Mouse (Mus musculus) limb, embryonic 10.5 days (tissue): ENCODE data around the gene Rc3h1. TPM values are rescaled to one million over a fixed set of nuclear protein-coding genes. Genes with fewer than 3 reads are reported as not detected.
"Not testable (repeated sequence)": the region's sequence is repeated elsewhere in the genome, so short reads cannot be mapped to it uniquely, and the experiment has no call there.

ENCODE experiments used
- DNase-seq: peaks from one replicate; pipeline ENCODE4 v3.0.0-alpha.2; 2017; ENCODE audit warnings: low spot score
- H3K27ac ChIP-seq: fragments of 300-500 bp; sonication (generic); 2 replicates; pipeline ENCODE4 v1.5.1; 2016; ENCODE audit warnings: mild to moderate bottlenecking
- H3K27me3 ChIP-seq: fragments of 300-500 bp; sonication (generic); 2 replicates; pipeline ENCODE4 v1.6.1; 2016; ENCODE audit warnings: low read depth, mild to moderate bottlenecking; ENCODE audit not compliant: poor library complexity, severe bottlenecking
- H3K36me3 ChIP-seq: fragments of 300-500 bp; sonication (generic); 2 replicates; pipeline ENCODE4 v1.6.1; 2016; ENCODE audit warnings: mild to moderate bottlenecking, moderate library complexity
- H3K4me1 ChIP-seq: fragments of 300-500 bp; sonication (generic); 2 replicates; pipeline ENCODE4 v1.6.1; 2016
- H3K4me3 ChIP-seq: fragments of 300-500 bp; sonication (generic); 2 replicates; pipeline ENCODE4 v1.5.1; 2016; ENCODE audit warnings: mild to moderate bottlenecking, moderate library complexity
- H3K9me3 ChIP-seq: fragments of 300-500 bp; sonication (generic); replicated peaks from 2 replicates; pipeline ENCODE4 v1.6.1; 2016; ENCODE audit warnings: mild to moderate bottlenecking
- WGBS: fragments of 180-500 bp; shearing (Covaris S2); methylation state at CpG from one replicate; pipeline ENCODE4 v1.1.7; 2016; 5-methylcytosine and 5-hydroxymethylcytosine counted together
- polyA plus RNA-seq: library from polyadenylated mRNA; unstranded; fragments of >200 nt; fragmentation: Nextera tagmentation; extraction: Ambion mirVana; gene quantifications from 2 replicates; pipeline ENCODE4 v1.2.1, GENCODE M21; 2016

Rc3h1 gene
- polyA plus RNA-seq, 1 experiment from 2014 or later: 9.0 TPM

GRCm38 (mm10) chr1:160980021-160980420, 73.8 kb downstream of the Rc3h1 start:
- WGBS: 83% methylated on average over 5 of the region's 5 CpGs
- no peaks in the 10 kb centered on the region for H3K9me3 ChIP-seq
- H3K27me3 ChIP-seq: no peaks in the 10 kb centered on the region
- H3K4me1 ChIP-seq: peaks cover 11% of the 10 kb centered on the region
- H3K4me3 ChIP-seq: no peak overlapping the region
- peaks cover 9% of the 10 kb centered on the region for H3K36me3 ChIP-seq
- no peak for DNase-seq
- no peak overlapping the region for H3K27ac ChIP-seq

GRCm38 (mm10) chr1:160980537-160981234, 74.5 kb downstream of the Rc3h1 start:
- 84% methylated on average over 8 of the region's 8 CpGs for WGBS
- Histone ChIP-seq H3K36me3 (peaks cover 3% of the 10 kb centered on the region; the same call in 1 of the 2 replicates), H3K4me1 (peaks cover 11% of the 10 kb centered on the region), H3K4me3 (no peak overlapping the region), H3K9me3 (no peaks in the 10 kb centered on the region), H3K27ac (no peak overlapping the region), H3K27me3 (no peaks in the 10 kb centered on the region)
- DNase-seq: no peak

DNA sequence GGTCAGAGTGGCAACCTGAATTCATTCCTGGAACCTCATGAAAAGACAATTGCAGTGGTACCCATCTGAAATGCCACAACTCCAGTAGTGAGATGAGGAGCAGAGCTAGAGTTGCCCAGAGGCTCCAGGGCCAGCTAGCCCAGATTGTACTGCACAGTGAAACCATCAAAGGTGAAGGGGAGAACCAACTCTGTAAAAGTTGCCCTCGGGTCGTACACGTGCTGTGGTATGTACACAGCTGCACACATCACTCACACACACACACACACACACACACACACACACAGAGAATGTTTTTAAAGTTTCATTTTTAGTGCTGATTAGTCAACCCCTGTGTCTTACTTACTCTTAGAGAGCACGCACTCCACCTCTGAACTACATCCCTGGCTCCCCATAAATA, 75.1 kb downstream of the Rc3h1 start:
- Histone ChIP-seq H3K4me1 (peaks cover 11% of the 10 kb centered on the region), H3K36me3 (peaks cover 3% of the 10 kb centered on the region; the same call in 1 of the 2 replicates), H3K27ac (no peak overlapping the region), H3K9me3 (no peaks in the 10 kb centered on the region), H3K4me3 (no peak overlapping the region), H3K27me3 (no peaks in the 10 kb centered on the region)
- WGBS: 93% methylated on average over 4 of the region's 4 CpGs
- DNase-seq: no peak

- H3K27ac ChIP-seq: no peak overlapping the region
- no peaks in the 10 kb centered on the region for H3K36me3 ChIP-seq
- WGBS: 95% methylated on average over 3 of the region's 3 CpGs
- H3K27me3 ChIP-seq: no peaks in the 10 kb centered on the region
- H3K4me1 ChIP-seq: peaks cover 11% of the 10 kb centered on the region
- DNase-seq: no peak
- no peak overlapping the region for H3K4me3 ChIP-seq
- H3K9me3 ChIP-seq: no peaks in the 10 kb centered on the region
Measured at GRCm38 (mm10) chr1:160982887-160983286, 76.7 kb downstream of the Rc3h1 start.

- WGBS: 75% methylated on average over 1 of the region's 1 CpGs
- DNase-seq, H3K27ac ChIP-seq, H3K27me3 ChIP-seq, H3K9me3 ChIP-seq, H3K4me3 ChIP-seq, H3K36me3 ChIP-seq: not testable (repeated sequence)
- H3K4me1 ChIP-seq: peaks cover 11% of the 10 kb centered on the region
Measured at GRCm38 (mm10) chr1:160984731-160985130, 78.5 kb downstream of the Rc3h1 start.

DNA sequence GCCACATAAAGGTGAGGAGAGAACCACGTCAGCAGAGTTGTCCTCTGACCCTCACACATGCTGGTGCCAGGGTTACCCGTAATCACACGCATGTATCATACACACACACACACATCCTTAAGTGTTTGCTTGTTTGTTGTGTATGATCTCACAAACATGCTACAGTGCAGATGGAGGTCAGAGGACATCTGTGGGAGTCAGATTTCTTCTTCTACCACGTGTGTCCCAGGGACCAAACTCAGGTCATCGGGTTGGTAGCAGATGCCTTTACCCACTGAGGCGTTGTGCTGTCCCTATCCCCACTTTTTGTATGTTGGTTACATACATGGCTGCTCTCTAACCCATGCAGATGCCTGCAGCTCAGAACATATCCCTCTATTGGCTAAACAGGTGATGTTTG, 79.3 kb downstream of the Rc3h1 start:
- WGBS: 85% methylated on average over 6 of the region's 6 CpGs
- H3K27ac ChIP-seq: no peak overlapping the region
- no peaks in the 10 kb centered on the region for H3K27me3 ChIP-seq
- no peak for DNase-seq
- H3K36me3 ChIP-seq: no peaks in the 10 kb centered on the region
- no peak overlapping the region for H3K4me3 ChIP-seq
- H3K4me1 ChIP-seq: peaks cover 11% of the 10 kb centered on the region
- no peaks in the 10 kb centered on the region for H3K9me3 ChIP-seq

GRCm38 (mm10) chr1:160986881-160987635, 80.8 kb downstream of the Rc3h1 start:
- H3K4me1 ChIP-seq: peaks cover 5% of the 10 kb centered on the region
- H3K36me3 ChIP-seq: no peaks in the 10 kb centered on the region
- 87% methylated on average over 17 of the region's 17 CpGs for WGBS
- no peak for DNase-seq
- no peaks in the 10 kb centered on the region for H3K27me3 ChIP-seq
- H3K4me3 ChIP-seq: no peak overlapping the region
- no peaks in the 10 kb centered on the region for H3K9me3 ChIP-seq
- no peak overlapping the region for H3K27ac ChIP-seq

DNA sequence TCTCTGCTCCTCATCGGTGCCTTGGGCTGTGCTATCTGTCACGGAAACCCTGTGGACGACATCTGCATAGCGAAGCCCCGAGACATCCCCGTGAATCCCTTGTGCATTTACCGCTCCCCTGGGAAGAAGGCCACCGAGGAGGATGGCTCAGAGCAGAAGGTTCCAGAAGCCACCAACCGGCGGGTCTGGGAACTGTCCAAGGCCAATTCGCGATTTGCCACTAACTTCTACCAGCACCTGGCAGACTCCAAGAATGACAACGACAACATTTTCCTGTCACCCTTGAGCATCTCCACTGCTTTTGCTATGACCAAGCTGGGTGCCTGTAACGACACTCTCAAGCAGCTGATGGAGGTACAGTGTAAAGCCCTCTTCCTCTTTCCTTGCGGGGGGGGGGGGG, 83.2 kb downstream of the Rc3h1 start:
- no peaks in the 10 kb centered on the region for H3K9me3 ChIP-seq
- no peaks in the 10 kb centered on the region for H3K27me3 ChIP-seq
- peaks cover 5% of the 10 kb centered on the region for H3K4me1 ChIP-seq
- H3K4me3 ChIP-seq: no peak overlapping the region
- DNase-seq: no peak
- H3K36me3 ChIP-seq: no peaks in the 10 kb centered on the region
- H3K27ac ChIP-seq: no peak overlapping the region
- WGBS: 86% methylated on average over 15 of the region's 15 CpGs

DNA sequence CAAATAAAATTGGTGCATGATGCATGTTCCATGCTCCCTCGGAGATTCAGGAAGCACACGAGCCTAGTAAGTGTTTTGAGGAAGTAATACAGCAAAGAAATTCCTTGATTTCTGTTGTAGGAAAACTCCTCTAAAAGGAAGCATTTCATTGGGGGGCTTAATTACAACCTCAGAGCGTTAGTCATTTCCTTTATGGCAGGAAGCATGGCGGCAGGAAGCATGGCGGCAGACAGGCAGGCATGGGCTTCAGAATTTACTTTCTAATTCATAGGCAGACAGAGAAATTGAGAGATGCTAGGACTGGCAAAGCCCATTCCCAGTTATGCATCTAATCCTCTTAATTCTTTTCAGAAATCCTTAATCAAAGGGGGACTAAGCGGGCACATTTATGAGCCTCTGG, 87.6 kb downstream of the Rc3h1 start:
- H3K27ac ChIP-seq: no peak overlapping the region
- H3K36me3 ChIP-seq: no peaks in the 10 kb centered on the region
- H3K9me3 ChIP-seq: no peaks in the 10 kb centered on the region
- 86% methylated on average over 6 of the region's 6 CpGs for WGBS
- DNase-seq: no peak
- H3K27me3 ChIP-seq: no peaks in the 10 kb centered on the region
- H3K4me3 ChIP-seq: no peak overlapping the region
- H3K4me1 ChIP-seq: no peaks in the 10 kb centered on the region

- no peak for DNase-seq
- Histone ChIP-seq H3K4me1 (peaks cover 14% of the 10 kb centered on the region), H3K27me3 (no peaks in the 10 kb centered on the region), H3K9me3 (no peaks in the 10 kb centered on the region), H3K36me3 (peaks cover 26% of the 10 kb centered on the region), H3K27ac (no peak overlapping the region), H3K4me3 (no peak overlapping the region)
- 75% methylated on average over 4 of the region's 4 CpGs for WGBS
Measured at GRCm38 (mm10) chr1:161004942-161005341, 98.7 kb downstream of the Rc3h1 start.

- H3K36me3 ChIP-seq: peaks cover 26% of the 10 kb centered on the region
- no peak overlapping the region for H3K27ac ChIP-seq
- 71% methylated on average over 3 of the region's 3 CpGs for WGBS
- no peaks in the 10 kb centered on the region for H3K27me3 ChIP-seq
- no peaks in the 10 kb centered on the region for H3K9me3 ChIP-seq
- peaks cover 14% of the 10 kb centered on the region for H3K4me1 ChIP-seq
- no peak overlapping the region for H3K4me3 ChIP-seq
- DNase-seq: no peak
Measured at GRCm38 (mm10) chr1:161005526-161005925, 99.3 kb downstream of the Rc3h1 start.

- DNase-seq: no peak
- Histone ChIP-seq H3K36me3 (peaks cover 28% of the 10 kb centered on the region), H3K4me3 (no peak overlapping the region), H3K27me3 (no peaks in the 10 kb centered on the region), H3K4me1 (peaks cover 14% of the 10 kb centered on the region), H3K27ac (no peak overlapping the region), H3K9me3 (no peaks in the 10 kb centered on the region)
- WGBS: 90% methylated on average over 5 of the region's 5 CpGs
Measured at GRCm38 (mm10) chr1:161006471-161006870, 100.3 kb downstream of the Rc3h1 start.

- DNase-seq: no peak
- Histone ChIP-seq H3K9me3 (no peaks in the 10 kb centered on the region), H3K27ac (no peak overlapping the region), H3K4me1 (peaks cover 14% of the 10 kb centered on the region), H3K27me3 (no peaks in the 10 kb centered on the region), H3K36me3 (peaks cover 38% of the 10 kb centered on the region), H3K4me3 (no peak overlapping the region)
- 93% methylated on average over 2 of the region's 2 CpGs for WGBS
Measured at GRCm38 (mm10) chr1:161008038-161008437, 101.8 kb downstream of the Rc3h1 start.
